Mouse (Mus musculus): ENCODE measurements around the gene Lamp1. TPM values are rescaled to one million over a fixed set of nuclear protein-coding genes. Genes with fewer than 3 reads are reported as not detected.

The Lamp1 gene
- 187 and 252 TPM in 2 replicates for polyA plus RNA-seq (2012; ENCODE audit: low replicate concordance)

DNA sequence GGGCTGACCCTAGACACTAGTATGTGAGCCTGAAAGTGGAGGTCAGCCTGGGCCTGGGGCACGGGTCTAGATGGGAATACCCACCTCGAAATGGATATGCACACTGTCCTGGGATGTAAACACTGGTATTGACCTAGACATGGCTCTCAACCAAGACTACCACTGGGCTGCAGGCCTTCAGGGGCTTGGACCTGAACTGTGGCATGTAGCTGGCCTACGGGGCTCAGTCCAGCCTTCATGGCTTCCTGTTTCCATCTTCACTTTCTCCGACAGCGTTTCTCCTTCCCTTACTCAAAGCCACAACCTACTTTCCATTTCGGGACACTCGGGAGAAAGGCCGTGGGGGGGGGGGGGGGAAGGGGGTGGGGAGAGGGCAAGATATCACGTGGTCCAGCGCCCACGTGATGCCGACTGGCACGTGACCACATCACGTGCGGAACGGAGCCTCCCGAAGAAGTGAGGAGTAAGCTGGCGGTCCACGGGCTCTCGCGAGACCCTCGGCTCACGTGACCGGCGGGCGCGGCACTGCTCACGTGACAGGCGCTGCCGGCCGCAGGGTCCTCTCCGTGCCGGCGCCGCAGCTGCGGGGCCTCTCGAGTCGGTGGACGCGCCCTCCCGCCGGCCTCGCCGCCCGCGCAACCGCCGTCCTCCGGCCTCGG lies at the start of gene Lamp1:
Gene Lamp1, plus strand, starts transcription at position 444 of the 659 bp plus-strand sequence.

DNA sequence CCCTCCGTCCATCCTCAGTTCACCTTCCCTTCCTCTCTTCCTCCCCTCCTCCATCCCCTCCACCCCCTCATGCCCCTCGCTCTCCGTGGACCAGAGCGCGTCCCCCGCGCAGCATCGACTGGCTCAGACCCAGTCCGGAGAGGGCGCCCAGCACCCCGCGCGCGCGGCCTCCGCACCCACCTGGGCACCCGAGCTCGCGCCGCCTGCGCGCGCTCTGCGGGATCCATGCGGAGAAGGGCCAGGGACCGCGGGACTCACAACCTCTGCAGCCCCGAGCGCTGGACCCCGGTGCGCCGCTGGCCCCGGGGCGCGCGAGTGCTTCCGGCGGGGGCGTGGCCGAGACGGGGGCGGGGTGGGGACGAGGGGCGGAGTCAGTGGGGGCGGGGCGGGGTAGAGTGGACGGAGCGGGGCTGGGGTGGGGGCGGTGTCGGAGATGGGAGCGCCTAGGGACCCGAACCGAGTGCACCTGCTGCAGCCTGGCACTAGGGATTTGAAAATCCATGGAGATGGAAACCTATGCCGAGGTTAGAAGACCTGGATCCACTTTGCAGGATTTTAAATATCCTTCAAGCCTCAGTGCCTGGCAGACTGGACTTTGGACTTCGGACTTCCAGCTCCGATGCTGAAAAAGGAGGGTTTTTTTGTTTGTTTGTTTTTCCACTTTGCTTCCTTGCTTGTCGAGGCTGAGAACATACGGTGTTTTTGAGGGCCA lies 41.5 kb downstream of the Lamp1 start, which contains the start of gene Grtp1:
Gene Grtp1, minus strand, starts transcription at position 320 of the 712 bp plus-strand sequence.

Other genes starting within 250 kb of the Lamp1 start
- 0.10 TPM in 1 of 2 replicates, not detected in the other for gene F7, start 133.1 kb upstream of the Lamp1 start, polyA plus RNA-seq (2012; ENCODE audit: low replicate concordance)
- 0.93 and 7.8 TPM in 2 replicates for gene F10, start 121.9 kb upstream of the Lamp1 start, polyA plus RNA-seq (2012; ENCODE audit: low replicate concordance)
- gene Proz, start 98.2 kb upstream of the Lamp1 start, polyA plus RNA-seq (2012; ENCODE audit: low replicate concordance), result 0.10 TPM in 1 of 2 replicates, not detected in the other
- gene Pcid2, start 53.7 kb upstream of the Lamp1 start, polyA plus RNA-seq (2012; ENCODE audit: low replicate concordance), result 7.1 and 13.0 TPM in 2 replicates
- 20.2 and 40.9 TPM in 2 replicates for gene Cul4a, start 53.5 kb upstream of the Lamp1 start, polyA plus RNA-seq (2012; ENCODE audit: low replicate concordance)
- gene Grtp1, start 41.5 kb downstream of the Lamp1 start, polyA plus RNA-seq (2012; ENCODE audit: low replicate concordance), result 0.21 and 0.47 TPM in 2 replicates
- 0.04 and 0.10 TPM in 2 replicates for gene Adprhl1, start 95.0 kb downstream of the Lamp1 start, polyA plus RNA-seq (2012; ENCODE audit: low replicate concordance)
- 1.5 and 4.7 TPM in 2 replicates for gene Dcun1d2, start 129.0 kb downstream of the Lamp1 start, polyA plus RNA-seq (2012; ENCODE audit: low replicate concordance)
- 4.0 and 12.9 TPM in 2 replicates for gene Tmco3, start 129.0 kb downstream of the Lamp1 start, polyA plus RNA-seq (2012; ENCODE audit: low replicate concordance)
- gene Tfdp1, start 179.6 kb downstream of the Lamp1 start, polyA plus RNA-seq (2012; ENCODE audit: low replicate concordance), result 3.2 and 14.8 TPM in 2 replicates
- not detected in 2 replicates for gene Atp4b, start 237.7 kb downstream of the Lamp1 start, polyA plus RNA-seq (2012; ENCODE audit: low replicate concordance)
- gene Grk1, start 245.9 kb downstream of the Lamp1 start, polyA plus RNA-seq (2012; ENCODE audit: low replicate concordance), result not detected in 2 replicates